Mouse (Mus musculus) spleen, adult 2 months (tissue): ENCODE measurements around the gene Igfbp2.

ENCODE experiments used
- CTCF ChIP-seq: fragments of 200-500 bp; IDR thresholded peaks from 2 replicates; pipeline ENCODE4 v1.5.1; 2011; ENCODE audit warnings: mild to moderate bottlenecking, inconsistent platforms; ENCODE audit not compliant: insufficient read depth, insufficient read length, insufficient replicate concordance; ENCODE audit errors: extremely low read depth
- POLR2A ChIP-seq: fragments of 200-500 bp; IDR thresholded peaks from 2 replicates; pipeline ENCODE4 v1.6.1; 2011; ENCODE audit warnings: low read depth, low read length, inconsistent platforms

DNA sequence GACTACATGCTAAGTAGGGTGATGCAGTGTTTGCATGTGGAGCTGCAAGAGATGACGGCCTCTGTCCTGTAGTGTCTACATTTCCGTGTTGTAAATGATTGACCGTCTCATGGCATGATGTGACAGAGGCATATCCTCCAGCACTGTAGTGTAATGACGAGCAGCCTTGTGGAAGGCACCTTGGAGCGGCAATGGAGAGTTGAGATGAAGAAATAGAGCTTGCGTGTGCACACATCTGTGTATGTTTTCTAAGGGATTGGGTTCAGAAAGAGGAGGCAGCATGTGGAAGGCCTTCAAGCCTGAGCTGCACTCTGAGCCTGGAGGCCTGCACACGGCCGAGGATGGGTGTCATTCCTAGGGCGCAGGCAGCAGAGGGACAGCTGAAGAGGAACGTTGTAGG lies 31.4 kb downstream of the Igfbp2 start:
- no peak for TF ChIP-seq POLR2A
- TF ChIP-seq CTCF = no peak
